Mouse (Mus musculus) intestine, embryonic 16.5 days (tissue): ENCODE measurements around the gene Bysl. TPM values are rescaled to one million over a fixed set of nuclear protein-coding genes. Genes with fewer than 3 reads are reported as not detected.
"Not testable (repeated sequence)": the region's sequence is repeated elsewhere in the genome, so short reads cannot be mapped to it uniquely, and the experiment has no call there.

Source experiments
- ATAC-seq: fragments of 200-750 bp; cut with Nextera tagmentation; 2 replicates; pipeline ENCODE4 v1.8.0; 2017; ENCODE audit warnings: moderate TSS enrichment, moderate library complexity
- H3K27ac ChIP-seq: fragments of 300-500 bp; sonication (generic); 2 replicates; pipeline ENCODE4 v1.5.1; 2014; ENCODE audit warnings: mild to moderate bottlenecking, low read length
- H3K27me3 ChIP-seq: fragments of 300-500 bp; sonication (generic); replicated peaks from 2 replicates; pipeline ENCODE4 v1.6.1; 2014; ENCODE audit warnings: low read length, control low read depth, mixed read lengths; ENCODE audit not compliant: control insufficient read depth, insufficient read depth
- H3K36me3 ChIP-seq: fragments of 300-500 bp; sonication (generic); 2 replicates; pipeline ENCODE4 v1.6.1; 2014; ENCODE audit warnings: low read length, control low read depth; ENCODE audit not compliant: control insufficient read depth, insufficient read depth
- H3K4me1 ChIP-seq: fragments of 300-500 bp; sonication (generic); 2 replicates; pipeline ENCODE4 v1.6.1; 2014; ENCODE audit warnings: low read length, control low read depth, mixed read lengths; ENCODE audit not compliant: control insufficient read depth, insufficient read depth
- H3K4me2 ChIP-seq: fragments of 300-500 bp; sonication (generic); 2 replicates; pipeline ENCODE4 v1.6.1; 2014; ENCODE audit warnings: low read depth, low read length, control low read depth
- H3K4me3 ChIP-seq: fragments of 300-500 bp; sonication (generic); 2 replicates; pipeline ENCODE4 v1.5.1; 2014; ENCODE audit warnings: mild to moderate bottlenecking, low read length
- H3K9ac ChIP-seq: fragments of 300-500 bp; sonication (generic); 2 replicates; pipeline ENCODE4 v1.6.1; 2014; ENCODE audit warnings: low read depth, low read length
- H3K9me3 ChIP-seq: fragments of 300-500 bp; sonication (generic); 2 replicates; pipeline ENCODE4 v1.6.1; 2016; ENCODE audit warnings: low read length, control low read depth; ENCODE audit not compliant: control insufficient read depth
- WGBS: fragments of 180-500 bp; shearing (Covaris S2); extraction: QIAGEN DNeasy Blood & Tissue Kit; methylation state at CpG from one replicate; pipeline ENCODE4 v1.1.7; 2014; 5-methylcytosine and 5-hydroxymethylcytosine counted together
- polyA plus RNA-seq: library from polyadenylated mRNA; unstranded; fragments of >200 nt; fragmentation: Nextera tagmentation; extraction: Ambion mirVana; gene quantifications from 2 replicates; pipeline ENCODE4 v1.2.1, GENCODE M21; 2015

The Bysl gene
- polyA plus RNA-seq, 1 experiment from 2014 or later: 22.0 TPM

DNA sequence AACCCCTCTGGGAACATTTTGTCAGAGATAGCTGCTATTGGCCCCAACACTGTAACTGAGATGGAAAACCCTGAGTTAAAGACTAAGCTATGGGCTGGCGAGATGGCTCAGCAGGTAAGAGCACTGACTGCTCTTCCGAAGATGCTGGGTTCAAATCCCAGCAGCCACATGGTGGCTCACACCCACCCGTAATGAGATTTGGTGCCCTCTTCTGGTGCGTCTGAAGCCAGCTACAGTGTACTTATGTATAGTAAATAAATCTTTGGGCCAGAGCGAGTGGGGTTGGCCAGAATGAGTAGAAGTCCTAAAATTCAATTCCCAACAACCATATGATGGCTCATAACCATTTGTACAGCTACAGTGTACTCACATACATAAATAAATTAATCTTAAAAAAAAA is 5.1 kb downstream of the Bysl start:
- H3K4me3 ChIP-seq: no peak overlapping the region
- no peak overlapping the region for H3K27ac ChIP-seq
- H3K4me2 ChIP-seq: no peak overlapping the region
- peaks cover 4% of the 10 kb centered on the region for H3K36me3 ChIP-seq
- H3K9me3 ChIP-seq: no peaks in the 10 kb centered on the region
- 67% methylated on average over 5 of the region's 5 CpGs for WGBS
- H3K27me3 ChIP-seq: no peaks in the 10 kb centered on the region
- peaks cover 14% of the 10 kb centered on the region for H3K4me1 ChIP-seq
- H3K9ac ChIP-seq: no peak overlapping the region
- no peak for ATAC-seq

DNA sequence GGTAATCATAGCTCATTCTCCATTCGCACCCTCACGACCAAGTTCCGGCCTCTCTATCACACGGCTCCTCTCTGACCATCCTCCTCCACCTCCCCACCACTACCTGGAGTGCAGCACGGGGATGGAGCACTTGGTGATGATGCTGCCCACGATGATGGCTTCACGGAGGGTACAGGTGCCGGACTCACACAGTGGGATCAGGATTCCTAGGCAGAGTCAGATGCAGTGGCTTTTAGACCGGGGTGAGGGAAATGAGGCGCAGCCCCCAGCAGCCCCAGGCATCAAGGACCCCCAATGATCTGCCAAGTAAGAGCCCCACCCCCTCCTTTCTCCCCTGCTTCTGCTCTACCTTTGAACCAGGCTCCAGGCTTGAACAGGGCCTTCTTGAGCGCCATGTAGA is 9.0 kb downstream of the Bysl start:
- Histone ChIP-seq H3K27me3 (no peaks in the 10 kb centered on the region), H3K4me1 (peaks cover 12% of the 10 kb centered on the region), H3K4me3 (no peak overlapping the region), H3K36me3 (peaks cover 18% of the 10 kb centered on the region), H3K27ac (no peak overlapping the region), H3K9me3 (no peaks in the 10 kb centered on the region), H3K9ac (no peak overlapping the region), H3K4me2 (no peak overlapping the region)
- ATAC-seq: no peak
- 91% methylated on average over 11 of the region's 11 CpGs for WGBS

DNA sequence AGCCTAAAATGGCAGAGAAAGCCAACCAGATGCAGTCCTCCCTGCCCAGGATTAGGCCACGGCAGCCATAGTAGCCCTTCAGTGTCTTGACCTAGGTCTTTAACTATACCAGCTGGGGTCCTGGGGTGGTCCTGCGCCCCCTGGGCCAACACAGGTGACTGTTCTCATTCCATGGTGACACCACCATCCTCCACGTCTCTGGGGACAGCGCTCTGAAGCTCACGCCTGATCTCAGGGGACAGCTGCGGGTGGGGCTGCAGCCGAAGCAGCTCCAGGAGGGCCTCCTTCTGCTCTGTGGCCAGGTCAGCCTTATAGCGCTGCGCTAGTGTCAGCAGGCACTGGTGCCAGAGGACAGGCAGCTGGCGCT is 9.9 kb downstream of the Bysl start:
- H3K27me3 ChIP-seq: no peaks in the 10 kb centered on the region
- ATAC-seq: no peak
- peaks cover 24% of the 10 kb centered on the region for H3K36me3 ChIP-seq
- WGBS: 86% methylated on average over 10 of the region's 10 CpGs
- H3K4me2 ChIP-seq: no peak overlapping the region
- no peak overlapping the region for H3K9ac ChIP-seq
- H3K4me1 ChIP-seq: peaks cover 21% of the 10 kb centered on the region
- no peak overlapping the region for H3K27ac ChIP-seq
- no peaks in the 10 kb centered on the region for H3K9me3 ChIP-seq
- H3K4me3 ChIP-seq: no peak overlapping the region

DNA sequence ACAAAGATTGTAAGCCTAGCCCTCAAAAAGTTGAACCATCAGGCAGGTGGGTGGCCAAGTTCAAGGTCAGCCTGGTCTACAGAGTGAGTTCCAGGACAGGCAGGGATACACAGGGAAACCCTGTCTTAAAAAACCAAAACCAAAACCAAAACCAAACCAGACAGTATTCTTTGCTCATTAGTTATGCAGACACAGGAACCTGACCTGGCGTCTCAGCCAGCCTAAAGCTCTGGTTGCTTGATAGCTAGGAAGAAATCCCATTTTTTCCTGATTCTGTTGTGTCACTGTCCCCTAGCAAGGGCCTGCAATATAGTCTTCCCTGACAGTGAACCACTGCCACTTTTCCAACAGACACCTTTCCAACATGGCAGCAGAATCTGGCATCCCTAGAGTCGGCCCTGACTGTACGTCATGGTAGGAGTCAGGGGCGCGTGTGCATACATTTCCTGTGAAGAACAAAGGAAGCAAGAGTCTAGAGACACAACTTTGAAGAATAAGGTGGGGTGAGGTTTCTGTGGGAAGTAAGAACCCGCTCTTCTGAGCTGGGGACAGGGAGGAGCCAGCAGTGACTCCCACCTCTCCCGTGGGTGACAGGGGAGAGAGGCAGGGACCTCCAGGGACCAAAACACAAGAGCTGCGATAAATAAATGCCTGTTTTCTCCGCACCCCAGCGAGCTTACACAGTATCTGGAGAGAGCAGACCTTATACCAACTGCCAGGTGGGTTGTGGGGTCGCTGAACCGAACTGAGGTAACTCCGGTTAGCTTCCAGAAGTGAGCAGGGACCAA is 10.5 kb downstream of the Bysl start:
- no peak overlapping the region for H3K9ac ChIP-seq
- no peak overlapping the region for H3K4me2 ChIP-seq
- peaks cover 25% of the 10 kb centered on the region for H3K4me1 ChIP-seq
- ATAC-seq: no peak
- H3K4me3 ChIP-seq: no peak overlapping the region
- H3K9me3 ChIP-seq: no peaks in the 10 kb centered on the region
- no peaks in the 10 kb centered on the region for H3K27me3 ChIP-seq
- WGBS: 86% methylated on average over 13 of the region's 13 CpGs
- H3K36me3 ChIP-seq: peaks cover 24% of the 10 kb centered on the region
- H3K27ac ChIP-seq: peak overlapping the region; percentile 35

DNA sequence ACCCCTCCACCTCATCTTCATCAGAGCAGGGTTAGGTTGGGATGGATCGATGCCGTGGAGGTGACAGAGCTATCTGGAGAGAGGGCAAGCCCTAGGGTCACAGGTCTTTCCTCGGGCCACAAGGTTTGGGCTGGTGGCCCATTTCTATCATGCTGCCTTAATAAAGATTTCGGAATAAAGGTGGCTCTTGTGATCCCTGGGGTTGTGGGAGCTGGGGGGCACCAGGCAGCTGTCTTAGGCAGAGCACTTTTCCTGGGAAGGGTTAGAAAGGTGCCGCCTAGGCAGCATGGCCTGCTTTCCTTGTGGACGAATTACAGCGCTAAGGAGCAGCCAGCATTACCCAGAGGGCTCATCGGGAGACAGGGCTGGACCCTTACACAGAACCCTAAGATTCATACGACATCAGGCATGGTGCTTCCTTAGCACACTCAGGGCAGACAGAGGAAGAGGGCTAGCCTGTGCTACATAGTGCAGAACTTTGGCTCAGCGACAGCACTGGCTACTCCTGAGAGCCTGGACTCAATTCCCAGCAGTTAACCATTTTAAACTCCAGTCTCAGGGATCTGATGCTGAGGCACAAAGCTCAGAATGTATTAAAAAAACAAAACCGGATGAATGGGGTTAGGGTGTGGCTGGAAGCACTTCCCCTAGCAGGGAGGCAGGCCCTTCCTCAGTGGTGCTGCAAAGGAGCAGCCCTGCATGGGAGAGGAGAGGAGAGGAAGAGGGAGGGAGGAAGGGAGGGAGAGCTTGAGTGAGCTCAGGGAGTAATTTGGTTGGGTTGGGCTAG is 11.6 kb downstream of the Bysl start:
- no peak for ATAC-seq
- 75% methylated on average over 11 of the region's 11 CpGs for WGBS
- 0 out of 2 replicates have a peak overlapping the region, but pooled peaks have one; percentile 32 for H3K9ac ChIP-seq
- H3K9me3 ChIP-seq: no peaks in the 10 kb centered on the region
- H3K4me2 ChIP-seq: no peak overlapping the region
- H3K4me1 ChIP-seq: peaks cover 29% of the 10 kb centered on the region
- H3K4me3 ChIP-seq: no peak overlapping the region
- peaks cover 24% of the 10 kb centered on the region for H3K36me3 ChIP-seq
- H3K27ac ChIP-seq: peak overlapping the region; percentile 52; the same call in 1 of the 2 replicates
- H3K27me3 ChIP-seq: no peaks in the 10 kb centered on the region

DNA sequence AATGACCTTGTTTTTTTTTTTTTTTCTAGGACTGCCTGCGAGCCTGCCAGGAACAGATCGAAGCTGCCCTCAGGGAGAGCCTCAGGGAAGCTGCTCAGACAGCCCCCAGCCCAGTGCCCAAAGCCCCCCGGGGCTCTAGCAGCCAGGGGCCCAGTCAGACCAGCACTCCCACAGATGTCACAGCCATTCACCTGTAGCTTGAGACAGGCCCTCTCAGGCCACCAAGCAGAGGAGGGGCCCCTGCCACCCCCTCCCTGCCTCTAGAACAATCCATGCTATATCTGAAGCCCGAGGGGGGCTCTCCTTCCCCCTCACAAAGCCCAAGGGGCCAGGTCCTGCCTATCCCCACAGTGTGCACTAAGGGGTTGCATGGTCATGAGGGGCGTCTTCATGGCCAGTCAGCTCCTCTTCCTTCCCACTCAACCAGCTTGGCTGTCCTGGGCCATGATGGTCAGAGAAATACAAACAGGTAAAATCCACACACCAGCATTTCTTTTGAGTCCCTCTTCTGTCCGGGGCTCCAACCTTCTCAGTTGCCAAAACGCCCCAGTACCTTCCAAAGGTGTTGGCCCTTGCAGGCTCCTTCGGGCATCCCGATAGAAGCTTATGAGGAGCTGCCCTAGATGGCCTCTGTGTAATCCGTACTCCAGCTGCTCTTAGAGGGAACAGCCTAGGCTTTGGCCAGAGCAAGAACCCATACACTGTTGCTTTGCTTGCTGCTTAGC is 12.6 kb downstream of the Bysl start:
- not testable (repeated sequence) for H3K9ac ChIP-seq
- 81% methylated on average over 10 of the region's 10 CpGs for WGBS

DNA sequence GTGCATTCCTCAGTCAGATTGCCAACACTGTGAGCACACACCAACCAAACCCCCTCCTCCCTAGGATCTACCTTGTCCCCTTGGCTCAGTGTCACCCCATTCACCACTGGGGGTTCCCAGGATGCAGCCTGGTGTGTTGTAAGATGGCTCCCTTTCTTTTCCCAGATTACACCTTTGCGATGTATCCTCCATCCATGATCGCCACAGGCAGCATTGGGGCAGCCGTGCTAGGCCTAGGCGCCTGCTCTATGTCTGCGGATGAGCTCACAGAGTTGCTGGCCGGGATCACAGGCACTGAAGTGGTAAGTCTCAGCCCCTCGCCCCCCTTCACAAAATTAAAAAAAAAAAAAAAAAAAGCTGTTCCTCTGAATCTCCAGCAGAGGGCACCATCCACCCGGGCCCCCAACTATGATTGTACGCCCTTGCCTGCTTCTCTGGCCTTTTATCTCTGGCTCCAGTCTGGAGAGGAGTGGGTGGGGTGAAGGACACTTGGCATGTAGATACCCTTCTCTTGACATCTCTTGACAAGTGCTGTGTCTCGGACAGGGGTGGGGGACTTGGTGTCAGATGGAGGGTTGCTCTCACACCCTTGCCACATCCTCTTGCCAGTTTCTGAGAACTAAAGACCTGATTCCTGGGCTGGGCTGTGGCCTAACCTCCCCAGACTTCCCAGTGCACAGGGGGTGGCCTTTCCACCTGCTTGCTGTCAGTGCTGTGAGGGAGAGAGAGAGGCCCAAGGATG is 13.3 kb downstream of the Bysl start:
- Histone ChIP-seq H3K4me2 (peak overlapping the region; percentile 71), H3K27me3 (no peaks in the 10 kb centered on the region), H3K9me3 (no peaks in the 10 kb centered on the region), H3K9ac (peak overlapping the region; percentile 81), H3K4me1 (peaks cover 29% of the 10 kb centered on the region), H3K4me3 (peak overlapping the region; percentile 95; the same call in 1 of the 2 replicates), H3K36me3 (peaks cover 24% of the 10 kb centered on the region), H3K27ac (peak overlapping the region; percentile 99)
- ATAC-seq: no peak
- 20% methylated on average over 10 of the region's 10 CpGs for WGBS

More for the DNA sequence above, 12.6 kb downstream of the Bysl start:
- H3K27me3 ChIP-seq, H3K4me3 ChIP-seq, ATAC-seq, H3K4me2 ChIP-seq, H3K9me3 ChIP-seq, H3K27ac ChIP-seq: not testable (repeated sequence)
- peaks cover 24% of the 10 kb centered on the region for H3K36me3 ChIP-seq
- H3K4me1 ChIP-seq: peaks cover 29% of the 10 kb centered on the region

DNA sequence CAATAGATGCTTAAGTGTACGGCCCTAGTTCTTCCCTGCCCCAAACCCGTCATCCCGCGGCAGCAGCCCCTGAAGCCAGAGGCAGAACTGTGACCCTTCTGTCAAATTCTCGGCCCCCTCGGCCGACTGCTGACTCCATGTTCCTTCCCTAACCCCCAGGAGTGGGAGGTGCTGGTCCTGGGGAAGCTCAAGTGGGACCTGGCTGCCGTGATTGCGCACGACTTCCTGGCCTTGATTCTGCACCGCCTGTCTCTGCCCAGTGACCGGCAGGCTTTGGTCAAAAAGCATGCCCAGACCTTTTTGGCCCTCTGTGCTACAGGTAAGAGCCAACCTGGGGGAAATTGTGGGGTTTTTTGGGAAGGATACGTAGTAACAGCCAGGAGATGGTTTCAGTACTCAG is 14.0 kb downstream of the Bysl start:
- no peaks in the 10 kb centered on the region for H3K27me3 ChIP-seq
- peaks cover 34% of the 10 kb centered on the region for H3K4me1 ChIP-seq
- ATAC-seq: no peak
- 58% methylated on average over 13 of the region's 13 CpGs for WGBS
- peaks cover 24% of the 10 kb centered on the region for H3K36me3 ChIP-seq
- peak overlapping the region; percentile 81 for H3K9ac ChIP-seq
- H3K9me3 ChIP-seq: no peaks in the 10 kb centered on the region
- H3K27ac ChIP-seq: peak overlapping the region; percentile 99
- H3K4me2 ChIP-seq: peak overlapping the region; percentile 71
- peak overlapping the region; percentile 95 for H3K4me3 ChIP-seq

DNA sequence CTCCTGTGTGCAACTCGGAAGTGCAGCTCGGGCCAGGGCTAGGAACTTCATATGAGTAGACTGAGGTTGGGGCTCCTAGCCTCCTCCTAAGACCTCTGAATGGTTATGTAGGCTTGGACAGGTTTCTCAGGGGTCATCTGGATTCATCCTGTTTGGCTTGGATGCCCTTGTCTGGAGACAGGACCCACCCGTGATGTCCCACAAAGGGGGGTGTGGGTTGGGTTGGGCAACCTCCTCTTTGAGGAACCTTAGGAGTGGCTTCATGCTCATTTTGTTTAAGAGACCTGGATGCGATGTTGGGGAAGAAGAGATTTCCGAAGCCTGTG is 14.5 kb downstream of the Bysl start:
- WGBS: 33% methylated on average over 5 of the region's 5 CpGs
- H3K9ac ChIP-seq: peak overlapping the region; percentile 81
- peak overlapping the region; percentile 95 for H3K4me3 ChIP-seq
- H3K4me1 ChIP-seq: peaks cover 34% of the 10 kb centered on the region
- peaks cover 24% of the 10 kb centered on the region for H3K36me3 ChIP-seq
- H3K9me3 ChIP-seq: no peaks in the 10 kb centered on the region
- no peaks in the 10 kb centered on the region for H3K27me3 ChIP-seq
- H3K4me2 ChIP-seq: peak overlapping the region; percentile 71
- no peak for ATAC-seq
- peak overlapping the region; percentile 99 for H3K27ac ChIP-seq
